Mouse (Mus musculus): ENCODE results near the gene Met. TPM values are rescaled to one million over a fixed set of nuclear protein-coding genes. Genes with fewer than 3 reads are reported as not detected.
A peak's percentile ranks its signal among the peaks of the same experiment; 100 is the strongest.

Met gene
- total RNA-seq, 2 experiments from 2014 or later, result 6.9 to 10.6 TPM

GRCm38 (mm10) chr6:17562472-17563088 lies 99.0 kb downstream of the Met start:
- intact Hi-C loops (cut with DNase I), result no loop called here
- TF ChIP-seq CTCF (IDR thresholded peaks at IDR 0.05), result no peak
- H3K4me3 ChIP-seq, result no peak overlapping the region
- DNase-seq, result no peak
- no peak overlapping the region for H3K27ac ChIP-seq

DNA sequence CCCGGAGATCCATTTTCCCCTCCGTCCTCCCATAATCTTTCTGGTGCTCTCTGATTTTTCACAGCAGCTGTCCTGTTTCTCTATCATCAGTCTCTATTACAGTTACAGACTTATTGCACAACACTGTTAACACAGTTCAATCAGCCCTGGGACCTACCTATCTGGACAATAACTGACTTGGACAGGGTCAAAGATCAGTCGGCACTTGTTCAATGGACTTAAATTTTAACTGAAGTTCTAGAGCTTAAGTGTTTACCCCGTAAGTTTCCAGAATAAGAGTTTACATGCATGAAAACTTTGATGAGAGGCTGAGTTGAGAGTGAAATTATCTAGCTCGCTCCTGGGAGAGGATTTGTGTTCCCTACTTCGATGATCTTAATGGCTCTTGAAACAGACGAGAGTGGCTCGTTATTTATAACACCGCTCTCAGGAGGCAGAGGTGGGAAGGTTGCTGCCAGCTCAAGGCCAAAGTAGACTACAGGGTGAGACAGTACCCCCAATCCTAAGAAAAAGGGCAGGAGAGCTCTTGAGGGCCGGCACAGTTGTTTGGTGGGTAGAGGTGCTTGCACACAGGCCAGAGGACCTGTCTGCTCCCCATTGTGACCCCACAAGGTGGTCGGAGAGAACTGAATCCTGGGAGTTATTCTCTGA lies 105.2 kb downstream of the Met start:
- Histone ChIP-seq H3K4me3 (no peak overlapping the region), H3K27ac (no peak overlapping the region)
- TF ChIP-seq CTCF (IDR thresholded peaks at IDR 0.05), result no peak
- intact Hi-C loops (cut with DNase I), result no loop called here
- DNase-seq, result no peak

GRCm38 (mm10) chr6:17573227-17573626 lies 109.6 kb downstream of the Met start:
- H3K27ac ChIP-seq, result no peak overlapping the region
- intact Hi-C loops (cut with DNase I), result no loop called here
- no peak for TF ChIP-seq CTCF (IDR thresholded peaks at IDR 0.05)
- DNase-seq, result no peak
- no peak overlapping the region for H3K4me3 ChIP-seq

DNA sequence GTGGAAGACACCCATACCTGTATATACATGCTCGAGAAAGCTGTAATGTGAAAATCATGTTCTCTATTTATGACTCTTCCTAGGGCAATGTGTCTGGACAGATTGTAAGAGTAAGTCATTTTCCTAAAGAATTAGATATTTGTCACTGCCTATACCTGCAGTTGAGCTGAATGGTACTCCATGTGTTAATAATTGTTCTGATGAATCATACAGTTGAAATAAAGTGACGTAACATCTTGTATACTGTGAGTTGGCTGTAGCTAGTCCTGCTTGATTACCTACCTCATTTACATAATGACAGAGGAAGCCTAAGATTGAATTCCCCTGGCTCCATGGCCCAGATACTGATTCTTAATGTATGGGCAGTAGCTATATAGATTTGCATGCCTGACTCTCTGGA lies 110.1 kb downstream of the Met start:
- TF ChIP-seq CTCF (IDR thresholded peaks at IDR 0.05), result no peak
- intact Hi-C loops (cut with DNase I), result no loop called here
- no peak overlapping the region for H3K27ac ChIP-seq
- DNase-seq, result no peak
- no peak overlapping the region for H3K4me3 ChIP-seq

DNA sequence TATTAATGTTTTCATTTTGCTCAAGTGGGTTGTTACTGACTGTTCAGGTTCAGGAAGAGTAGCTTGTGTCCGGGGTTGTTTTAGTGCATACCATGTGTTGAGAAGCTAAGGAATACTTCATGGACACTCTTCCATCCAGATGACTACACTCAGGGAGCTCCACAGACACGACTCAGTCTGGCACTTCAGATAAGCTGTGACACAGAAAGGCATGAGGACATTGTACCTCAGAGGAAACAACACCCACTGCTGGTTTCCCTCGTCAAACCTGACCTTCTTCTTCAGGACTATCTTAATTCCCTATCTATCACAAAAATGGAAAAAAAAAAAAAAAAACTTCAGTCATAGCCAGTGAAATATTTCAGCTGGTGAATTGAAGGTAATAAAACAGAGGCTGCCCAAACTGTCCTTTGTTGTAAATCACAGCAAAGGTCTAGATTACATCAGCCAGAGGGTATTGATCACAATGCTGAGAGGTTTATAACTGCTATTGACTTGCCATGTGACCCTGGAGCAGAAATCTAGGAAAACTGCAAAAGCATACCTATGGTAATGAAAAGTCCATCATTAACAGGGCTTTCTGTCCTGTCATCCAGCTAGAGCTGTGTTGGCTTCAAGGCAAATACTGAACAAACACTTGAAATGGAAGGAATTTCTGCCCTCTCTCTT lies 114.6 kb downstream of the Met start:
- no peak overlapping the region for H3K4me3 ChIP-seq
- no peak overlapping the region for H3K27ac ChIP-seq
- DNase-seq, result no peak
- no peak for TF ChIP-seq CTCF (IDR thresholded peaks at IDR 0.05)
- intact Hi-C loops (cut with DNase I), result no loop called here

- intact Hi-C loops (cut with DNase I), result no loop called here
- TF ChIP-seq CTCF (IDR thresholded peaks at IDR 0.05), result no peak
- H3K27ac ChIP-seq, result 0 out of 2 replicates have a peak overlapping the region, but pooled peaks have one; percentile 21
- no peak for DNase-seq
- H3K4me3 ChIP-seq, result no peak overlapping the region
Measured at GRCm38 (mm10) chr6:17580349-17580748, 116.7 kb downstream of the Met start.

- intact Hi-C loops (cut with DNase I), result loop anchor here (1.0 kb wide), 1 partner anchor 121 kb away; the partner anchor contains the start of gene Met
- DNase-seq, result peak; percentile 91
- peak overlapping the region; percentile 48 for H3K4me3 ChIP-seq
- no peak for TF ChIP-seq CTCF (IDR thresholded peaks at IDR 0.05)
- peak overlapping the region; percentile 84 for H3K27ac ChIP-seq
Measured at GRCm38 (mm10) chr6:17583982-17584381, 120.4 kb downstream of the Met start.

DNA sequence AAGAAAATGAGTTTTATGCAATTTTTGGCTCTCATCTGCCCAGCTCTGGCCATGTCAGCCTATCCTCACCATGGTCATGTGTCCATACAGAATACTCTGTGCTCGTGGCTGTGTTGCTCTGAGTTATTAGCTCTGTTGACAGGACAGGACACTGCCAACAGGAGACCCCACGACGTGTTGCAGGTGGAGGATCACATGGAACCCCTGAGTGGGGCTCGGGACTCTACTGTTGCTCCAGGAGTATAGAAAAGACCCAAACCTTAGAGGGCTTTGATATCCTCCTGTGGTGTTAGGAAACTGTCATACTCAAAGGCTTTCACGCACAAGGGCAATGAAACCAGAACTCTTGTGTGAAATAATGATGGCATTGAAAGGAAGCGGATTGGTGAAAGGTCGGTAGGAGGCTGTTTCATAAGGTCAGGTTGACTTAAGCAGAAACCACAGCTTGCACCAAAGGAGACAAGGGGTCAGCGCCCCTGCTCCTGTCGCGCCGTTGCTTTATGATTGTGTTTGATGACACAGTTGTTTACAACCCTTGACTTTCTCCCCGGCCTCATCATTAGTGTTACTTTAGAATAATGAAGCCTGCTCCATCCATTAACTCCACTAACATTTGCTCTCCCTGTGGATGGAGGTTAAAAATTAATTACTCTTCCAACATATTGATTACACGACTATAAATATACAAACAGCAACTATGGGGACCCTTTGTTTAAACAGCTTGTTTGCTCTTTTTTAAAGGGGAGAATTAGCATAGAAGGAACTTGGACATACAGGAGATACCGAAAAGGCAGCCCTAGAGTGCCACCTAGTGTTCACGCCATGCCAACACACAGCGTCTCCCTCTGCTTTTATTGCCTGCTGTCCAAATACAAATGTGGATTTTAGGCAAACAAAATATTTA lies 125.7 kb downstream of the Met start:
- intact Hi-C loops (cut with DNase I), result loop anchor here (2.0 kb wide), 2 partner anchors 226 to 484 kb away; no protein-coding TSS in a partner anchor
- no peak overlapping the region for H3K4me3 ChIP-seq
- H3K27ac ChIP-seq, result no peak overlapping the region
- peak; percentile 94 for TF ChIP-seq CTCF (IDR thresholded peaks at IDR 0.05)
- peak; percentile 79 for DNase-seq

DNA sequence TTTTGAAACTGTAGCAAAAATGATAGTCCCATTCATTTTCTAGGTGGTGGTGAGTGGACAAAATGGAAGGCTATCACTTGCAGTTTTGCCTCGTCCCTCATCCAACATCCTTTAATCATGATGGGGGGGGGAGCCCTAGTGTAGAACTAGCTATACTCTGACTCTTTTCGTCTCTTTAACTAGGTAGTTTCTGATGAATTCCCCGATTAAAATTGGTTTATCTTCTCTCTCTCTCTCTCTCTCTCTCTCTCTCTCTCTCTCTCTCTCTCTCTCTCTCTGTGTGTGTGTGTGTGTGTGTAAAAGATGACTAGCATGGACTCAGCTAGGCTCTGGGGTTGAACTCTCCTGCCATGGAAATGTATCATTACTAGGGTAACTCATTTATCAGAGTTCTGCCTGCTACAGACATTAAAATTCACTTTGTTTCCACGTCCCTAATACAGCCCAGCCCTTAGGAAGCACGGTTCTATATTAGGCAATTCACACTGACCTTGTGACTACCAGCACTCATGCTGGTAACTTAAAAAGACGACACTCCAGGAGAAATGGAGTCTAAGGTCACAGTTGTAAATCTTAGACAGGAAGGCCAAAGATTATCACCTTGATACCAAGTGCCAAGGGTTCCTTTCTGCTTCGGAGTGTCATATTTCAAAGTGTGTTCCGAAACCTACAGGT lies 126.5 kb downstream of the Met start:
- TF ChIP-seq CTCF (IDR thresholded peaks at IDR 0.05), result no peak
- Histone ChIP-seq H3K4me3 (no peak overlapping the region), H3K27ac (no peak overlapping the region)
- DNase-seq, result no peak
- intact Hi-C loops (cut with DNase I), result loop anchor here (2.0 to 5.0 kb wide), 3 partner anchors 227 to 563 kb away; no protein-coding TSS in a partner anchor

- intact Hi-C loops (cut with DNase I), result loop anchor here (5.0 kb wide), 1 partner anchor 567 kb away; no protein-coding TSS in a partner anchor
- no peak overlapping the region for H3K4me3 ChIP-seq
- DNase-seq, result no peak
- H3K27ac ChIP-seq, result no peak overlapping the region
- no peak for TF ChIP-seq CTCF (IDR thresholded peaks at IDR 0.05)
Measured at GRCm38 (mm10) chr6:17593971-17594370, 130.4 kb downstream of the Met start.

DNA sequence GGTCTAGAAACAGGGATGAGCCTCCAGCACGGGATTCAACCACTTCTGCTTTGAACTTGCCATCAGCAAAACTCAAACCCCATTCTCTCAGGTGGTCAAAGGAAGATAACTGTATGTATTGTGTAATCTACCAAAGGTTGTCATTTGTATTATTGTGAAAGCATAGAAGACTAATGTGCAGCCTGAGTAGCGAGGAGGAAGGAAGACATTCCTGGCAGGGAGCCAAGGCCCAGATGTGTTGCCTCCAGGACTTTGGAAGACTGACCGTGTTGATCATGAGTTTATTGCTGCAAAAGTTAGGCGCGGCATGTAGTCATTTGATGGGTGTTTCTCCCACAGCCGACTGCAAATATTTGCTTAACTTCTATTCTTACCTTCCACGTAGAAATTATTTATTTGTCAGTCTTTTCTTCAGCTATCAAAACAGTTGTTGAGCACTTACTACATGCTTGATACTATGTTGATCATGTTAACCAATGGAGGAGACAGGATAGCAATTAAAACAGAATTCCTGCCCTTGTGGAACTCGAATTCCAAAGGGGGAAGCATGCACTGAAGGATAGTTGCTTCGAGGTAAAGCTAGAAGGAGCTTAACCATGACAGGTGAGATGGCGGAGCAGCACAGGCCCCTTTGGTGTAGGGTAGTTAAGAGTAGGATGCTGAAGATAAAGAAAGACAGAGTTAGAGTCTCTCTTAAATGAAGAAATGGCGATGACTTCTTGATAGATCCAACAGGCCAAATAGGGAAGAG lies 132.3 kb downstream of the Met start:
- intact Hi-C loops (cut with DNase I), result no loop called here
- no peak overlapping the region for H3K4me3 ChIP-seq
- no peak for TF ChIP-seq CTCF (IDR thresholded peaks at IDR 0.05)
- H3K27ac ChIP-seq, result no peak overlapping the region
- DNase-seq, result peak; percentile 44

Data from gastrocnemius, adult 2 months (tissue).